Mouse (Mus musculus) erythroblast, embryonic 14.5 days (primary cell): ENCODE results near the gene Rnf183.

ENCODE experiments used
- GATA1 ChIP-seq: IDR thresholded peaks from 2 replicates; pipeline ENCODE4 v1.6.1; 2012; ENCODE audit warnings: low read length, inconsistent platforms, mixed read lengths
- TAL1 ChIP-seq: IDR thresholded peaks from 3 replicates; pipeline ENCODE4 v1.6.1; 2012; ENCODE audit warnings: low read length, inconsistent platforms, mixed read lengths

- TF ChIP-seq GATA1 (no peak), TAL1 (no peak)
Measured at GRCm38 (mm10) chr4:62425891-62426290, 9.2 kb downstream of the Rnf183 start.
